Mouse (Mus musculus): ENCODE data around the gene Agtr1a.

Gene Agtr1a

DNA sequence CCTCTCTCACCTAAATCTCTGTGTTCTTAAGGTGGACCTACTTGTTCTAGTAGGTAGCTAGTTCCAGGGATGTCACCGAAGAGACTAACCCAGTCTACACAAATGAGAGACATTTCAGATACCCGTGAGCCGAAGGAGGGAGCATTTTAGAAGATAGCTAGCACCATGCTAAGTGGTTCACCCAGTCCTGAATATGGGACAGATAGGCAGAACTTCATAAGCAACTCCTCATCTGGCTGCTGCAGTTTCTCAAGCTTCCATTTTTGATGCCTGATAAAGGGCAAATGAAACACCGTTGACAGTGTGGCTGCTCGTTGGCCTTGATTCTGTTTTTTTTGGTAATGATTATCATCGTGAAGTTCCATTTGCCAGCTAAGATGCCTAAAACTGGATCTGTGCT, 25.8 kb downstream of the Agtr1a start:
- no peak for DNase-seq (ENCODE audit: low read depth, low spot score)

DNA sequence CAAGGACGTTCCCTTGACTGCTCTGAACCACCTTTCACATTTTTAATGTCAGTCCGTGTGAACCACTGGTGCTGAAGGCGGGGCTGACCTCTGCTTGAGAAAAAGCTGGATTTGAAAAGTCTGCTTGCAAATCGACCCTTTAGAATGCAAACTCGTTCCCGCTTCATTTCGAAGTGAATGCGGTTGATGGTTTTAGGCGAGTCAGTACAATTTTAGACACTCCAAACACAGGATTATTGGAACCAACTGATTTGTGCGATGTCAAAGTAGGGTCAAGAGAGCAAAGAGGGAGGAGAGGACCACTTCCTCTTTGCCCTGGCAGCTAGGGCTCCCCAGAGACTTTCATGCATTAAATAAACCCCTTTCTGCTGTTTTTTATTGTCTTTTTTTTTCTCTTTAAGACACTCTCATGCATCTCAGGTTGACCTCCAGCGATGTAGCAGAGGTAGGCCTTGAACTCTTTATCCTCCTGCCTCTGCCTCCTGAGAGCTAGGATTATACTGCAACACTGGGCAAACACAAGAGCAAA, 27.9 kb downstream of the Agtr1a start:
- DNase-seq (ENCODE audit: low read depth, low spot score) = no peak

DNA sequence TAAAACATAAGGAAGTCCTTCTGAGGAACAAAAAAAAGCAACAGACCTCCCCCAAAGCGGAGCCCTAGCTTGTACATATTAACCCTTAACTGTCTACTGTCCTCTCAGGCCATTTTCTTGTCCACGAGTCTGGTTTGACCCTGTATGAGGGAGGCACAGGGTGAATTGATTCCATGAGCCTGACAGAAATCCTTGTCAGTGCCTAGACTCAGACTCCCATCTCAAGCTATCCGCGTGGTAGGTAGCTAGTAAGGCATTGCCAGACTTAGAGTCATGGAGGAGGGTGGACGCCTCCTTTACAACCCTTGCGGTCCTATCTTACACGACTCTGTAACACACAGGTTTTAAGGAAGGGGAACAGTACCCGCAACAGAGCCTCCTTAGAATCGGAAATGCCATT, 28.5 kb downstream of the Agtr1a start:
- no peak for DNase-seq (ENCODE audit: low read depth, low spot score)

DNA sequence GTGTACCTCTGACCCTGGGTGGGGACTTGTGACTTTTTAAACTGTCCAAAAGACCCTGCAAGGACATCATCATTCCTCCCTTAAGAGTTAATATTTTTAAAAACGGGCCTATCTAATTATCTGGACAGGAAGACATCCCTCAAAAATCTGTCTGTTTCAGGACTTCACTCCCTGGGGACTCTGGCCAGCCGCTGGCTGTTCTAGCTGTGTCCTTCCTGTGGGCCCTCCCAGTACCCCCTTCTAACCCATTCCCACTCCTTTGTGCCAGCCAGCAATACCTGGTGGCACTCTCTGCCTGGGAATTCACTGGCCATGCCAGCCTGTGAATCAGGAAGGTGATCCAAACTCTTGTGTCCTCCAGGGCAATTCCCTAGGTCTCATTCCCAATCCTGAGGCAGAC, 29.1 kb downstream of the Agtr1a start:
- no peak for DNase-seq (ENCODE audit: low read depth, low spot score)

DNA sequence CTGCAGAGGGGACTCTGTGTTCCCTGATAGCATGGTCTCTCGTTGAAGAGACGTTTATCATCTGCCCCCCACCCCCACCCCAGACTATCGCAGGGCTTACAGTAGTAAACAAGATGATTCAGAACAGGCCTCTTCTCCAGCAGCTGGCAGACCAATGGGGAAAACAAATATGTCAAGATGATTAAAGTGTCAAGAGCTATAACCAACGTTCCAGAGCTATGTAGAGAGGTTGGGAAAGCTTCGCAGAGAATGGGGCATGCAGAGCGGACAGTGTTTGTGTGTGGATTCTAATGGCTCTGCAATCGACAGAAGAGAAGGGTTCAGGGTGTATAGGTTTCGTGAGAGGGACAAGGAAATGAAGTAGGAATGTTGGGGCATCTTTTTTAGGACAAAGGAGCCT, 31.9 kb downstream of the Agtr1a start:
- DNase-seq (ENCODE audit: low read depth, low spot score) = no peak

DNA sequence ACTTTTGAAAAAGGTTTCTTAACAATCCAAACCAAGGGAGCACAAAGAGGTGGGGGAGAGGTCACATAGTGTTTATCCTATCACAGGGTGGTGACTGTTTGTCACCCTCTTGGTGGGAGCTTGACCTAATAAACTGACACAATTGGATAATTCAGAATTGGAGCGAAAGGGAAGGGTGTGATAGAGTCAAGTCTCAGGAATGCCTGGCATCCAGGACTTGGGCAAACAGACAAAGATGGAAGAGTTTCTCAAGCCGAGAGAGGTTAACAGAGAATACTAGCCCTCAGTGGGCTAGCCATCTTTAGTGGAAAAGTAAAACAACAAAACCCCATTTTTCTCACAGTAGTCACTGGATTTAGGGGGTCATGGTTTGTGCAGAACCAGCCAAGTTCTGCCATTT, 32.5 kb downstream of the Agtr1a start:
- DNase-seq (ENCODE audit: low read depth, low spot score) = no peak

DNA sequence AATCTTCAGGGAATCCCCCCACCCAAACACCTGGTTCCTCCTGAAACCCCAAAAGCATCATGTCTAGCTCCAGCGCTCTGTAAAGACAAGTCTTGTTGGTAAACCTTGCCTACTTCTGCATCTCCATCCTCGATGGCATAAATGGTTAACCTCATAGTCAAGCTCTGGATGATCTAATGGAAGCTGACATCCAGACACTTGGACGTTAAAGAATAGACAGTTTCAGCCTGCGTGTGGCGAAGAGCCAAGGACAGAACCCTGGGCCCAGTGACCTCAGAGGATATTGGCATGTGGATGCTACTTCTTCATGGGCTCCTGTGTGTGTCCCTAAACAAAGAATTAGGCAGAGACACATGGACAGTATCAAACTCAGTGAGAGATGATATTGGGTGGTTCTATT, 42.6 kb downstream of the Agtr1a start:
- no peak for DNase-seq (ENCODE audit: low read depth, low spot score)

GRCm38 (mm10) chr13:30385183-30385582, 48.9 kb downstream of the Agtr1a start:
- no peak for DNase-seq (ENCODE audit: low read depth, low spot score)

DNA sequence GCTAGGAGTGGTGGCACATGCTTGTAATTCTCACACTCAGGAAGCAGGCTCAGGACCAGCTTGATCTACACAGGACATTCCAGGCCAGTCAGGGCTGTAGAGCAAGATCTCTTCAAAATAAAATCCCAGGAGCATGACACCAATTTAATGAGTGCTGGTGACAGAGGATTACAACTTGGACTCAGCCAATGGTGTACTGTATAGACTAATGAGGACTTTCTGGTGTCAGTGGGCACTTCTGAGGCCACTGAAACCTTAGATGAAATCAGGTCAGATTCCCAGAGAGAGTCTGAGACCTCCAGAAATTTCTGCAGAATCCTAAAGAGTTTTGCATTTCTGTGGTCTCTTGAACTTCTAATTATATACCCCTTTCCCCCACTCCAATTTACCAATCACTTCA, 57.9 kb downstream of the Agtr1a start:
- DNase-seq (ENCODE audit: low read depth, low spot score) = no peak

DNA sequence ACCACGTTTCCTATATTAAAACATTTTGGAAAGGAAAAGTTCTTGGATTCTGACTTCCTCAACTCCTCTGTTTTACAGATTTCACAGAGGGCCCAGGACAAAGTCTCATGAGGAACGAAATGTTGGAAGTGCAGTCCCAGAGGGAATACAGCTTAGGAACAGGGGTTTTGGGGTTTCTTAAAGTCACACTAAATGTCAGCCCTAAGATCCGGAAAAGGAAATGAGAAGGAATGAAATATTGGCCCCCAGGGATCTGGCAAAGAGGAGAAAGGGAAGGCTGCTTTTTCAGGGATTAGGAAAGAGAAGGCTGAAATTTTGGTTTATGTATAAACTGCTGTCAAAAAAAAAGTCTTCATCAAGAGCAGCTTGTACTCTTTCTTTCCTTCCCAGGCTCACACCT, 60.2 kb downstream of the Agtr1a start:
- DNase-seq (ENCODE audit: low read depth, low spot score) = no peak

DNA sequence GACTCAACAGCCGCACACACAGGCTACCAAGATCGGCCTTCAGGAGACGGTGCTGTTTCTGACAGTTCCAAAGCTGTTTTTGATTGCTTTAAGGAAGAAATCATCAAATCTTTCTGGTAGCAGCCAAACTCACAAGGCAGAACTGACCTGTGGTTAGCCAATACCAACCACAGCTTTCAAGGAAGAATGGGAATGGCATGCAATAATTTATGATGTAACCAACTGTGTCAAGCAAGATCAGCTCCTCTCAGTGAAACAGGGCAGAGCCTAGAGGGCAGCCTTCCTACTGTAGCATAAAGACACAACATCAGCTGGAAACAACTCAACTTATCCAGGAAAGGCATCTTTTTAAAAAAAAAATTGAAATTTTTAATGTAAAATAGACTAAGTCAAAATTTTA, 62.6 kb downstream of the Agtr1a start:
- no peak for DNase-seq (ENCODE audit: low read depth, low spot score)

- no peak for DNase-seq (ENCODE audit: low read depth, low spot score)
Measured at GRCm38 (mm10) chr13:30400621-30401020, 64.4 kb downstream of the Agtr1a start.

- no peak for DNase-seq (ENCODE audit: low read depth, low spot score)
Measured at GRCm38 (mm10) chr13:30403874-30404273, 67.6 kb downstream of the Agtr1a start.

DNA sequence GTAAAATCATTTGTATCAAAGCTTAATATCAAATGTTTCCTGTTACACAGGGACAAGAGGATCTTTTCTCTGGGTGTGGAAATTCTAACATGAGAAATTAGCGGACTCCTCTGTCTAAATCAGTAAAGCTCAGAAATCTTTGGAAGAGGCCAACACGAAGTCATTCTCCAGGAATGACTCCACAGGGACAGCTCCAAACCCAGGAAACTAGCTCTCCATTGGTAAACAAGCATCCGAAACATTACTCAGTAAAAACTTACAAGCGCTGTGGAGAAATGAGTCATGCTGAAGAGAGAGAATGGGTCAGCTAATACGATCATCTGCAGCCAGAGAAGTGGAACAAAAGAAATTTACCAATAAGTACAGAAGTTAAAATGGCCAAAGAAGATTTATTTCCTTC, 82.4 kb downstream of the Agtr1a start:
- no peak for DNase-seq (ENCODE audit: low read depth, low spot score)

GRCm38 (mm10) chr13:30427008-30427407, 90.8 kb downstream of the Agtr1a start:
- no peak for DNase-seq (ENCODE audit: low read depth, low spot score)

DNA sequence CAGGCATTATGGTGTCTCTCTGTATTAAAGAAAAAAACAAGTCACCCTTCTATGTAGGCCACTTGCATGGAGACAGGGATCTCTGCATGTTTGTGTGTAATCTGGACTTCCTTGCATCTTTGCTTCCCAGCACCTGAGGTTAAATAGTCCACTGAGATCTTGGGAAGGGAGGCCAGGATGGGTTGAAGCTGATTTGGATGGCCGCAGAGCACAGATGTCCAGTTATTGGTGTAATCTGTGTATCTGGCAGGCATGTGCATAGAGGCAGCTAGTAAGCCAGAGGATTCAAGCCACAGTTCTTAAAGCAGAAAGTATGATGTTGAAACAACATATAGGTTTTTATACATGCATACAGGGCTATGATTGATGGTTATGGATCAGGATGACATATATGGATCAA, 91.2 kb downstream of the Agtr1a start:
- DNase-seq (ENCODE audit: low read depth, low spot score) = no peak

All from CD4-positive helper T cell, adult 2 months (primary cell).